Mouse (Mus musculus) common myeloid progenitor, adult 5-6 weeks (primary cell): ENCODE data around the gene Adamtsl1. TPM values are rescaled to one million over a fixed set of nuclear protein-coding genes. Genes with fewer than 3 reads are reported as not detected.

Experiments used
- ATAC-seq: replicated peaks from 2 replicates; pipeline ENCODE4 v1.8.0; 2016; ENCODE audit warnings: low read depth, mild to moderate bottlenecking, moderate TSS enrichment, inconsistent platforms; ENCODE audit not compliant: poor library complexity, severe bottlenecking
- total RNA-seq: library from RNA; stranded (forward); fragments of 200-1000, 187-1606 nt; gene quantifications from 2 replicates; pipeline ENCODE4 v1.2.3, GENCODE M21; 2017

Gene Adamtsl1
- total RNA-seq, 1 experiment from 2014 or later = 0.23 TPM

DNA sequence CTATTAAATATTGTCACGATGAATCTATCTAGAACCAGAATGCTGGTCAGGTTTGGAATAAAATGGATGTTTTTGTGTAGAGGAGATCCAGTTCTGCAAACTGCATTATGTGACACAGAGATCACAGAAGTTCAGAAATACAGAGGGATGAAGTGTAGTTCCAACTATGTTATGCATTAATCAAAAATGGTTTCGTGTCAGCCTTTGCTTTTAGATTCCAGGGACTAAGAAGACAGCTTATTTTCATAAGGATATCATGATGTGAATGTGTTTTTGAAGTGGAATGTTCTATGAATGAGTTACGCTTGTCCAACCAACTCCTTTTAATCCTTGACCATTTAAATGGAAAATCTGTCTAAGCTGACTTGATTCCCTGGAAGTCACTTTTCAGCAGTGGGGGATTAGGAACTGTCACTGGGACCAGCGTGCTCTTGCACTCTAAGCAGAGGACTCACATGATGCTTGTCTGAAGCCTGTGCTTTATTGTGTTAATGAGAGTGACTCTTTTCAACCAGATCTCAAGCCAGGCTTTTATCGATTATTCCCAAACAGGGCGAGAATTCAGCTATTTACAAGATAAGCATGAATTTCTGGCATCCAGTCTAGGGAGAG is 269.9 kb downstream of the Adamtsl1 start:
- no peak for ATAC-seq

DNA sequence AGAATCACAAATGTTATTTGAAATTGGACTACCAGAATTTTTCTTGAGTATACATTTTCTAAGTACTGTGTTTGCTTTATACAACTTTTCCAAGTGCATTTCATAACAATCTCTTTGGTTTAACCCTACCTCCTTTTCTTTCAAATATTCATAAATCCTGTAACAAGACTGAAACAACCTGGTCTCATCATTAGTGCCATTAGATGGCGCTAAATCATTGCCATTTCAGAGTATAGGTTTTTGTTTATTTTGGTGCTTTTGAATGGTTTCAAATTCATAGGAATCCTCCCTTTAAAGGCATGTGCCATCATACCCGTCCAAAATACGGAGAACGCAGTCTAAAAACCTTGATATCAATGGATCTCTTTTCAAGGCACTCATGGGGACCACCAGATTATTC is 270.5 kb downstream of the Adamtsl1 start:
- no peak for ATAC-seq

DNA sequence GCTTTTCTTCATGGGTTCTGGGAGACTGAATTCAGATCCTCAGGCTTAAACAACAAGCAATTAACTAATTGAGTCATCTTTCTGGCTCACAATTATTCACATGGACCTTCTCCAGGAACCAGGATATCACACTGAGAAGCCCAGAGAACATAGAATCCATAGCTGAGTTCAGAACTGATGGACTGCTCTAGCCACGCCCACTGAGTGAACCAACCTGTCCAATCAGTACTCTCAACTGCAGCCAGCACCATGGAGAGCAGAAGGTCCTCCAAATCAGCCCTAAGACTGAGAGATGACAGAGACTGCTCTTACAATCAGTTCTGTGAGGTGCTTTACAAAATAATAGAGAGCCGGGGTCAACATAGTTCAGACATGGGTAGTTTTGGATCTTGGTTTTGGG is 276.3 kb downstream of the Adamtsl1 start:
- peak; percentile 63; the same call in 1 of the 2 replicates for ATAC-seq

DNA sequence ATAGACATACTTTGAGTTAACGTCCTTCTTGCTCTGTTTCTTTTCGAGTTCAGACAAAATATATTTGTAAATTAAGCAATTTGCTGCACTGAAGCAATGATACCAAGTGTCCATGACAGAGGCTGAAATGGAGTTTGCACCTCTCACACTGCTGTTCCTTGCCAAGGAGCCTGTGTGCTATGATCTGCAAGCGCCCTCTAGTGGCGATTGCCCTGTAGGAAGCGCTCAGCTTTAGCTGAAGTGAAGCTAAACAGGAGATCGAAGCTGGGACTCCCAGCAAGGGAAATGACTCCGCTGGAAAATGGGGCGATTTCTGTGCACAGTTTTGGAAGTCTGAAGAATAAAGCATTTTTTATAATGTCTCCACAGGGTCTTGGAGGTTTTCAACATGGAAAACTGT is 287.8 kb downstream of the Adamtsl1 start:
- ATAC-seq = peak; percentile 93

DNA sequence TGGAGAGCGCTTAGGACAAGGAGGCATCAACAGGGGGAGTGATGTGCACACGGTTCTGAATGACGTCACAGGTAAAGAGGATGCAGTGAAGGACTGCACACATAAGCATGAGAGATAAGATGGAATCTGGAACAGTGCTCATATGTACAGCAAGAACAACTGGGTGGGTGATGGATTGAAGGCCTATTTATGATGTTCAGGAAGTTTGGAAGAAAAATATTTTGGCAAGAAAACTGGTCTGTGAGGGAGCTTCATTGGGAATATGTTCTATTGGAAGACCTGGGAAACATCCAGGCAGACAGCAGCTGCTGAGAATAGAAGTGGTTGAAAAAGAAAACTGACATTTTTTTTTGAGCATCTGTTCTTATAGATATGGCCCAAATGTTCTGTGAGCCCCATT is 300.4 kb downstream of the Adamtsl1 start:
- ATAC-seq = no peak

DNA sequence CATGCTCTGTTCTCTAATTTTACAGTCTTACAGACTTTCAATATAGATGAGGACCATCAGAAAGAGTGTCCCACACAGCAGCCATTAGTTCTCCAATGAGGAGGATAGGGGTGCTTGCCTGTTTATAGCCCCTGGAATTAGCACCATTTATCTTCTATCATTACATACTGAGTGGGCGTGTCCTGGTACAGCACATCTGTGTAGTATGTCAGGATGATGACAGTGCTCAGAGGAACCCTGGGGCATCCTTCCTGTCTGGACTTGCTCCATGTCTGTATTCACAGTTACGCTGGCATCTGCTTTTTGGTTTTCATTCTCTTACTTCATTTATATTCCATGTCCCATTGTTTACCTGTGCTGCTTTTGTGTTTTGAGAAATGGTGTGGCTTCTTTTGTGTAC is 304.5 kb downstream of the Adamtsl1 start:
- no peak for ATAC-seq

DNA sequence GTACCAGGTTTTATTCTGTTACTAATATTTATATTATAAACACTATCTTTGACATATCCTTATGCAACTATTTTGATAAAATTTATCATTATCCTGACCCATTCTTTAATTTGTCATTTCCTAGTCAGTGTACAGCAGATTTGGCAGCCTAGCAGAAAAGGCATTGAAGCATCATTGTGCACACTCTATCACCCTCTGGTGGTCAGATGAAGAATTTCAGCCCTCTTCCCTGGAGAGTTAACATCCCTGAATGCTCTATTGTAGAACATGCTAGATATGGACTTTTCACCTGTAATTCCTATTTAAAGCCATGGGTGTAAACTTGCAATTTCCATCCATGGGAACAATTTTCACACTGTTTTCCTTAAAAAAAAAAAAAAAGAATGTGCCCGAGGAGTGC is 305.2 kb downstream of the Adamtsl1 start:
- ATAC-seq = peak; percentile 93

DNA sequence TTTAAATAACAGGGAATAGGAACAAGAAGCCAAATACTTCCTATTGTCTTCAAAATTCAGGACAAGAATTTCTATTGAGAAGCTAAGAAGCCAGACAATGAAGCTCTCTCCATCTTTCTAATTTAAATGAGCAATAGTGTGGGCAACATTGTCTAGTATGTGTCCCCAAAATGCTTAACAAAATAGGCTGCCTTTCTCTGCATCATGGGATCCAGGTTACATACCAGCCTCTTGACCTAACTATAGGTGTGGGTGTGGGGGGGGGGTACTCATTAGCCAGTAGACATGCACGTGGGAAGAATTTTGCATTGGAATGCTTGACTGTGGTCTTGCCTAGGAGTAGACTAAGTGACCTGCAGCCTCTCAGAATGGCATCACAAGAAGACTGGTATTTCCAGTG is 305.9 kb downstream of the Adamtsl1 start:
- no peak for ATAC-seq

DNA sequence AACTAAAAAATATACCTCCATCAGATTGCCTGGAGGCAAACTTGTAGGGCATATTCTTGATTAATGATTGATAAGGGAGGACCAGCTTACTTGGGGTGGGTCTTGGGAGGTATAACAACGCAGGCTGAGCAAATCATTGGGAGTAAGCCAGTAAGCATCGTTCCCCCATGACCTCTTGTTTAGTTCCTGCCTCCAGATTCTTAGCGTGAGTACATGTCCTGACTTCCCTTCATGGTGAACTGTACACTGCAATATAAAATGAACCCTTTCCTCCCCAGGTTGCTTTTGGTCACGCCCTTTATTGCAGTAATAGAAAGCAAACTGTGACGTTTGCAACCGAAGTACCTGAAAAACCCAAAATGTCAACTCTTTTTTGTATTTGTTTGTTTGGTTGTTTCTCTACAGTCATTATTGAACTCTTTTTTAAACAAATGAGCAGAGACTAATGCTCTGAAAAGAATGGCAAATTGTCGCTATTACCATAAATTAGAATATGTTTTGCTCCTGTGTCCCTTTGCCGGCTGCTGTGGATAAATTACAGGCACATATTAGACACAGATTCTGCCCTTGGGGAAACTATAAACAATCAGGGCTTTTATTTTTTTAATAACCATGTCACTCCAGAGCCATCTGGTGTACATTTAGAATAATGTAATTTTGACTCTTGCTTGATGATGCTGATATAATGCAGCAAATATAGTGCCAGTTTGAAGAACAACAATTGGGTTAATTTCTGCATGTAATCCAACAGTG is 310.2 kb downstream of the Adamtsl1 start:
- no peak for ATAC-seq

DNA sequence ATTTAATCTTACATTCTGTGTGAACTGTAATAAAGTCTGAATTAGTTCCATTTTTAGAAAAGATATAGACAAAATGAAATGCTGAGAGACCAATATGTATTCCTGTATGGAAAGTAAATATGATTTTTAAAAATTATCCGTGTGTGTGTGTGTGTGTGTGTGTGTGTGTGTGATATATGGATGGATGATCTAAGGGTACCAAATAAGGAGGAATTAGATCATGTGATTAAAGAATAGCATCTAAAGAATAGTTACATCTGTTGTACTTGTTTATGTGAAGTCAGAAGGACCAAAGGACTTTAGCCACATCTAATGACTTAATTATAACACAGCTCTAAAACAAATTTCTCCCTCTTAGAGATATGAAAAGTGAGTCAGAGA is 310.7 kb downstream of the Adamtsl1 start:
- no peak for ATAC-seq

DNA sequence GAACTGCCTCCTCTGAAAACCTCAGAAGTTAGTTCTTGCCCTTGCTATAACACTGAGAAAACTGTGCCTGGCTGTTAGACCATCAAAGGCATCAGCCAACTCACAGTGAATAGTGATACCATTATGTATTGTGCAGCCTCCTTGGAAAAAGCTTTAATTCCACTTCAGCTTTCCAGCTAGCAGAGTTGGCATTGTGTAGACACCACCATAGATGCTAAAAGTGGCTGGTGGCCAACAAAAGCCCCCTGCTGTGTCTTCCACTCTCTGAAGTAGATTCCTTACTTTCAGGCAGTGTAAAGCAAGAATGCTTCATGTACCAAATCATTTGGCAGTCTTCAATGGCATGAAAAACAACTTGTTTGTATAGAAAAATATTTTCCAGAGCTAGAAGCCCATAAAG is 323.1 kb downstream of the Adamtsl1 start:
- no peak for ATAC-seq

DNA sequence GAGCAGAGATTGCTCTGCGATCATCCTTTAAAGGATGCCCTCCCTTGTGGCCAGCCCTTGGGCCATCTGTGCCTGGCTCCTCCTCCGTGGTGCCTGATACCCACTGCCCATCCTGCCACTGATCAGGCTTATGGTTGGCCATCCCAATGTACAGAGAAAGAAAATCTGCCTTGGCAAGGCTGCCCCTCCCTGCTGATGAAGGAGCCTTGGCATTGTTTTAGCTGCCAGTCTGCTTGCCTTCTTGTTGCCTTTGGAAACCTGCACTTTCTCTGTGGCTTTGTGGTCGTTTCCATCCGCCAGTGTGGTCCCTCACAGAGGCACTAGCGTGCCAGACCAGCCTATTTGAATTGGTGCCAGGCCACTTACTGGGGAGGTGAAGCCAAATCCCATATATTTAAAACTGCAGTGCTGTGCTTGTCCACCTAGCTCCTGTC is 323.6 kb downstream of the Adamtsl1 start:
- ATAC-seq = peak; percentile 66

DNA sequence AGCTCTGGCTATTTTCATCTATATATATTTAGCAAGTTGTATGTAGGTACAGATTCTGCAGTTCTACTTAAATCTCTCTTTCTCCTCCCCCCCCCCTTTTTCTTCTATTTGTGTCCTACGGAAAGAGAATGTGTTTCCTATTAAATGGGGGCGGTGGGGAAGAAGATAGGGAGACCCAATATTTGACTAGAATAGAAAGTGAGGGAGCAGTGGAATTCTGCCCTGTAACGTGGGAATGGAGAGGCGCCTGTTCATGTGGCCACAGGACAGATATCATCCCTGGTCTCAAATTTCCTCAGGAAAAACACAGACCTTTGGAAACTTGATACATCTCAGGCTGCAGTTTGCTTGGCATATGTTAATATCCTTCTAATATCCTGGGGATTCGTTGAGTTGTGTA is 324.1 kb downstream of the Adamtsl1 start:
- no peak for ATAC-seq

DNA sequence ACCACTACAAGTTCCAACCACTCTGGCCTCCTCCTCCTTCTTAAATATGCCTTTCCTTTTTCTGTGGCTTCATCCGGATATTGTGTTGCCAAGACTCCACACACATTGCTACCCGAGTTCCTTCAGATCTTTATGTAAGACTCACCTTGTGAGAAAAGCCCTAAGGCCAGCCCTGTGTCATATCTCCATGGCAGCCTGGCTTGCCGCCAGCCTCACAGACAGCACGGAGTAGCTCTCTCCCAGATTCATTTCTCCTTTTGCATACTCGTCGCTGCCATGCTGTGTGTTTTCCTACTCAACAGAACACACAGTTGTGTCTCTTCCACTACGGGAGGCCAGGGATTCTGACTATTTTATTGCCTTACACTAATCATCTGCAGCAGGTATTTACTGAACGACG is 328.1 kb downstream of the Adamtsl1 start:
- ATAC-seq = no peak

DNA sequence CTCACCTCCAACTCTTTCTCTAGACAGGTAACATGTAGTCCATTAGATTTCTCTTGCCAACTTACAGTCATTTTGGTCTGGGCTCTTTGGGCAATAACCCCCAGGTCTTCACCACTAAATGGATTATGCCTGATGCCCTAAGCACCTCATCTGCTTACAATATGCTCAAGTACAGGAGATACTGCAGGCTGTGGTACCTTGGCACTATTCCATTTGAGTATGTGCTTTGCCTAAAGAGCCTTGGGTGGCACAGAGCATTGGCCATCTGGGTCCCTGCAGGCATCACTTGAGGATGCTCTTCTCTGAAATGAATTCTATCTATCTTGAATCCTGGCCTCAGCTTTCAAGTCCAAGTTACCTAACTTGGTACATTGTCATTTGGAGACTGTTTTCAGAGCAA is 330.4 kb downstream of the Adamtsl1 start:
- no peak for ATAC-seq

DNA sequence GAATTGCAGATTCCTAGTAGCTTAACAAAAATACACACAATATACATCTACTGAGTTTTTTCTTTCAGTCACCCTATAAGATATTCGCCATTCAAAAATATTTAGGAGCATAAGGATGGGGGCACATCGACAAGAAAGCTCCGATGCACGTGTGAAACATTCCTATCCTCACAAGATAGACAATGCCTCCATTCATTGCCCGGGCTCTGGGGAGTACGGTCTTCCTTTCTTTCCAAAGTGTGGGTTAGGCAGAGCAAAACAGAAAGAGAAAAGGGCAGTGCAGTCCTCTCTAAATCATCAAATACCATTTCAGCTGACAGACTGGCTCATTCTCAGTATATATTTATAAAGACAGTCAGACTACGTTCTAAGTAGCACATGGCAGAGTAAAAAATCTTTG is 332.0 kb downstream of the Adamtsl1 start:
- no peak for ATAC-seq

DNA sequence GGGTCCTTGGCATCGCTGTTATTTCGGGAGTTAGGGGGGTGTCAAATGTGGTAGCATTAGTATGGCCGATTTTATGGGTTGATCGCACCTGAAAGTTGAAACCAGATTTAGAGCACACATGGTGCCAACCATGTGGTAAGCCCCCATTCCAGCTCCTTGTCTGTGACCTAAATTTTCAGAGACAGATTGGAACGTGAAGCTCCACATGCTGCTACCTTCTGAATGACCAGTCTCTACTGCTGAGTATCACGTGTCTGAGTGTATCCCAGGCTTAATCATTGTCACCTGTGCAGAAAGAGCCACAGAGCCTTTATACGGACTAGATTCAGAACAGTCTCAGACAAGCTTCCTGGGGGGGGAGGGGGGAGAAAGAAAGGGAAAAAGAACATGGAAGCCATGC is 339.4 kb downstream of the Adamtsl1 start:
- no peak for ATAC-seq

DNA sequence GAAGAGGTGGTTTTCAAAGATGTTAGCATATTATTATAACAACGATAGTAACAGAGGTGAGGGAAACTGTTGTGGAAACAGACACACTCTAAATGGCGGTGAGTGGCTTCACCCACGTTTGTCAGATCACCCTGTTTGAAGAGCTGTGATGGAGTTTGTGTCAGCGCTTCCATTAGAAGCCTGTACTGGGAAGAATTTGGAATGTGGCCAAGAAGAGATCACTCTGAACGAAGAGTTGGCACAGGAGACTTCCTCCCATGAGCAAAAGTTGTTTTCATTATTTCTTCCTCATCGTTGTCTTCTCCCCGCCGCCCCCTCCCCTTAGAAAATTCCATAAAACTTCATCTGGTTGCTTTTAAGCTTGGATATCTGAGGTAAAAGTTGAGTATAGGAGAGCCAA is 340.5 kb downstream of the Adamtsl1 start:
- ATAC-seq = no peak

DNA sequence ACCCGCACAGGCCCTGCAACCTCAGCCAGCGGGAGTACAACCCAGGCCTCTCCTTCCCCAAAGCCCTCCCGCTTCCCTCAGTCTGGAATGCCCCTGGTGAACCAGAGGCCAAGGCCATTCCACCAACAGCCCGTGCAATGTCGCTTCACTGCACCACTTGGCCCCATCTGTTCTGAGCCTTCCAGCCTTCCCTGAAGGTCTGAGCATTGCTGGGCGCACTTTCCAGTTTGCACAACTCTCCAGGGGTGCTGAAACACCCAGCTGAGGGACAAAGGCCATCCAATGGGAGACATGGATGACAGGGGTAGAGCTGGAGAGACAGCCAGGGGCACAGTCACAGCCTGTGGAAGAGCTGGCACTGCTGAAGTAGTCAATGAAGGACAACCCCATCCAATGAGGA is 365.4 kb downstream of the Adamtsl1 start:
- ATAC-seq = no peak

DNA sequence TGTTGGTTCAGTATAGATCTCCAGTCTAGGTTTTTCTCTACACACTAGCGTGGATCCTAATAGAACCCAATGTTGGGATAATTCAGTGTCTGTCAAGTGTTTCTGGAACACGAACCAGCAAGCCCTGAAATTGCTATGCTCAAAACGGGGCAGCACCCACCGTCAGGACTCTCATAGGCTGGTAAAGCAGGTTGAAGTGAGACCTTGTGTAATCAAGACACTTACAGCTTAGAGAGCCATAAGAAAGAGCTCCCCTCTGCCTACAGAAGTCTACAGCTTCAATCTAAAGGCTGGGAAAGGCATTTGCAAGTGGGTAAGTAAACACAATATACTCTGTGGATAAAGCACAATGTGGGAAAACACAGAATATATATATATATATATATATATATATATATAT is 367.3 kb downstream of the Adamtsl1 start:
- no peak for ATAC-seq

DNA sequence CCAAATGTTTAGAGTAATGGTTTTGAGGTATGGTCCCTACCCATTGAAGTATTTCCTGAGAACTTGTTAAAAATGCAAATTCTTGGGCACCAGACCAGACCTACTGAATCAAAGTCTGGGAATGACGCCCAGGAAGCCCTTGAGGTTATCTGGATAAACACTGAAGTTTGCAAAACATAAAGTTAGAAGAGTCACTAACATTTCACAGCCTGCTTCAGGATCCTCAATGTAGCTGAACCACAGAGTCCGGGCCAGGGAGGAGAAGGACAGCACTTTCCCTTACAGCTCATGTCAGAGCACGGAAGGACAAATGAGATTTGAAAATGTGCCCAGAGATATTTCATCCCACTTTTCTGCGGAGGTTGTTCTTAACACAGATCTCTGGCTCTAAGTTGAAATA is 370.1 kb downstream of the Adamtsl1 start:
- ATAC-seq = no peak
